Mouse (Mus musculus): ENCODE measurements at regions not wholly inside any gene's neighbourhood (a gene's known extent, or its start where the extent isn't known, plus 50 kb on each side); places are given as distances from the start of the nearest gene placed in this dataset.

DNA sequence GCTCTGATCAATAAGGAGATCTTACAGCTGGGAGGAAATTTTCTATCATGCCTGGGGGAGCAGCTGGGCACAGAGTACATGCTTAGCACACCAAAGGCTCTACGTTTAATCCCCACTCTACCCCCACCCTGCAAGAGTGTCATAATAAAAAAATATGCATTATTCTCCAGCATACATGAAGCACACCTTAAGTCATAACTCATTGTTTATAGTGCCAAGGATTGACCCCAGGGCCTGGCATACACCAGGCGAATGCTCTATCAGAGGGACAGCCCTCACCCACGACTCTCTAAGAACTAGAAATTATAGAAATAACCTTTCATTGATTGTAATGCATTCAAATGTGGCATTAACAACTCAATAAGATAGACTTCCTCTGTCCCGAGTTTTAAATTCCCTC lies 59.4 kb upstream of the Ppp2r5c start:
- H3K4me1 ChIP-seq (ENCODE audit: control insufficient read depth in 2 of 2, insufficient read depth in 2 of 2, low read length in 2 of 2), result no peaks in the 10 kb centered on the region
- WGBS, result 79% methylated on average over 4 of the region's 4 CpGs
- no peak overlapping the region for H3K27ac ChIP-seq (replicated peaks in 1 of 2; ENCODE audit: control insufficient read depth in 1 of 2, insufficient read depth in 1 of 2, low read depth in 2 of 2, low read length in 2 of 2)
- H3K4me2 ChIP-seq (ENCODE audit: low read length), result no peak overlapping the region
- no peak overlapping the region for H3K4me3 ChIP-seq (ENCODE audit: control insufficient read depth in 1 of 2, insufficient read depth in 1 of 2, low read depth in 1 of 2, low read length in 2 of 2)
- no peaks in the 10 kb centered on the region for H3K36me3 ChIP-seq (ENCODE audit: control insufficient read depth, insufficient read depth, low read length)
- H3K9me3 ChIP-seq (ENCODE audit: control insufficient read depth, low read length), result no peaks in the 10 kb centered on the region
- no peak overlapping the region for H3K9ac ChIP-seq (ENCODE audit: low read length)
- no peaks in the 10 kb centered on the region for H3K27me3 ChIP-seq (ENCODE audit: control insufficient read depth, insufficient read depth, low read length)
- ATAC-seq (ENCODE audit: insufficient number of reproducible peaks, insufficient read depth, low FRiP score, low read depth), result no peak

DNA sequence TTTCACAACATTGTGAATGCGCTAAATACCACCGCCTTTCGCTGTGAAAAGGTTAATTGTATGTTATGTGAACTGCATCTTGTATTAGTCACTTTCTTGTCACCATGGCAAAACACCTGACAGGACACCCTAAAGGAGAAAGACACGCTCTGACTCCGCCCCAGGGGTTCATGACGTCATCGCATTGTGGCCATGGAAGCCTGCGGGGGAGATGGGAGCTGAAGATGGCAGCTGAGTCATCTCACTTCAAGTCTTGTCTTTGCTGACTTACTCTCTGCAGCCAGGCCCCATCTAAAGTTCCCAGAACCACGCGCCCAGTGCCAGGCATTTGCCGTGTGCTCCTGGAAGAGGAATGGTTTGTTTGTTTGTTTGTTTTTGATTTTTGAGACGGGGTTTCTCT lies 57.5 kb upstream of the Ppp2r5c start:
- Histone ChIP-seq H3K4me2 (ENCODE audit: low read length) (no peak overlapping the region), H3K4me1 (ENCODE audit: control insufficient read depth in 2 of 2, insufficient read depth in 2 of 2, low read length in 2 of 2) (no peaks in the 10 kb centered on the region), H3K27me3 (ENCODE audit: control insufficient read depth, insufficient read depth, low read length) (no peaks in the 10 kb centered on the region), H3K27ac (replicated peaks in 1 of 2; ENCODE audit: control insufficient read depth in 1 of 2, insufficient read depth in 1 of 2, low read depth in 2 of 2, low read length in 2 of 2) (no peak overlapping the region), H3K9ac (ENCODE audit: low read length) (no peak overlapping the region), H3K4me3 (ENCODE audit: control insufficient read depth in 1 of 2, insufficient read depth in 1 of 2, low read depth in 1 of 2, low read length in 2 of 2) (no peak overlapping the region), H3K36me3 (ENCODE audit: control insufficient read depth, insufficient read depth, low read length) (no peaks in the 10 kb centered on the region), H3K9me3 (ENCODE audit: control insufficient read depth, low read length) (no peaks in the 10 kb centered on the region)
- ATAC-seq (ENCODE audit: insufficient number of reproducible peaks, insufficient read depth, low FRiP score, low read depth), result no peak
- 75% methylated on average over 12 of the region's 12 CpGs for WGBS

DNA sequence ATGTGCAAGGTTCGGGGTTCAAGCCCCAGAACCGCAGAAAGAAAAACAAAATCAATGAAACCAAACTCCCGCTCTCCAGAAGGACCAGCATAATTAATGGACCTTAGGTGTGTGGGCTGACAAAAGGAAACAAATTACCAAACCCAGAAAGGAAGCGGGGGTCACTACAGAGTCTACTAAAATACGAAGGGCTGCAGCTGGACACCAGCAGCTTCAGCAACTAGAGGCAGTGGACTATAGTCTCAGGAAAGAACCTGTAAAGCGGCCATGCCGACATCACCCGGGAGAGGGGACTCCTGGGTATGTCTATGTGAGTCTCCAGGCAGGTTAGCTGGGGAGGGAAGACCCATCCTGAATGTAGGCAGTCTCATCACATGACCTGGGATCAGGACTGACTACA lies 55.5 kb upstream of the Ppp2r5c start:
- Histone ChIP-seq H3K27ac (replicated peaks in 1 of 2; ENCODE audit: control insufficient read depth in 1 of 2, insufficient read depth in 1 of 2, low read depth in 2 of 2, low read length in 2 of 2) (no peak overlapping the region), H3K4me3 (ENCODE audit: control insufficient read depth in 1 of 2, insufficient read depth in 1 of 2, low read depth in 1 of 2, low read length in 2 of 2) (no peak overlapping the region), H3K9me3 (ENCODE audit: control insufficient read depth, low read length) (no peaks in the 10 kb centered on the region), H3K36me3 (ENCODE audit: control insufficient read depth, insufficient read depth, low read length) (no peaks in the 10 kb centered on the region), H3K4me1 (ENCODE audit: control insufficient read depth in 2 of 2, insufficient read depth in 2 of 2, low read length in 2 of 2) (no peaks in the 10 kb centered on the region), H3K4me2 (ENCODE audit: low read length) (no peak overlapping the region), H3K9ac (ENCODE audit: low read length) (no peak overlapping the region), H3K27me3 (ENCODE audit: control insufficient read depth, insufficient read depth, low read length) (no peaks in the 10 kb centered on the region)
- WGBS, result 80% methylated on average over 8 of the region's 8 CpGs
- no peak for ATAC-seq (ENCODE audit: insufficient number of reproducible peaks, insufficient read depth, low FRiP score, low read depth)

GRCm38 (mm10) chr12:110393555-110393954 lies 53.4 kb upstream of the Ppp2r5c start:
- Histone ChIP-seq H3K9me3 (ENCODE audit: control insufficient read depth, low read length) (no peaks in the 10 kb centered on the region), H3K4me3 (ENCODE audit: control insufficient read depth in 1 of 2, insufficient read depth in 1 of 2, low read depth in 1 of 2, low read length in 2 of 2) (no peak overlapping the region), H3K27ac (replicated peaks in 1 of 2; ENCODE audit: control insufficient read depth in 1 of 2, insufficient read depth in 1 of 2, low read depth in 2 of 2, low read length in 2 of 2) (no peak overlapping the region), H3K4me1 (ENCODE audit: control insufficient read depth in 2 of 2, insufficient read depth in 2 of 2, low read length in 2 of 2) (no peaks in the 10 kb centered on the region), H3K36me3 (ENCODE audit: control insufficient read depth, insufficient read depth, low read length) (no peaks in the 10 kb centered on the region), H3K27me3 (ENCODE audit: control insufficient read depth, insufficient read depth, low read length) (no peaks in the 10 kb centered on the region), H3K4me2 (ENCODE audit: low read length) (no peak overlapping the region), H3K9ac (ENCODE audit: low read length) (no peak overlapping the region)
- no peak for ATAC-seq (ENCODE audit: insufficient number of reproducible peaks, insufficient read depth, low FRiP score, low read depth)
- WGBS, result 72% methylated on average over 7 of the region's 7 CpGs

Measured in heart, embryonic 14.5 days (tissue).